Mouse (Mus musculus) forebrain, embryonic 10.5 days (tissue): ENCODE data around the gene Hsd17b14. TPM values are rescaled to one million over a fixed set of nuclear protein-coding genes. Genes with fewer than 3 reads are reported as not detected.

Experiments
- DNase-seq: peaks from one replicate; pipeline ENCODE4 v3.0.0-alpha.2; 2017; ENCODE audit warnings: low spot score; ENCODE audit errors: extremely low spot score
- H3K27ac ChIP-seq: fragments of 300-500 bp; sonication (generic); 2 replicates; pipeline ENCODE4 v1.5.1; 2016; ENCODE audit warnings: mild to moderate bottlenecking
- H3K27me3 ChIP-seq: fragments of 300-500 bp; sonication (generic); 2 replicates; pipeline ENCODE4 v1.6.1; 2016; ENCODE audit warnings: mild to moderate bottlenecking; ENCODE audit not compliant: poor library complexity, severe bottlenecking
- H3K36me3 ChIP-seq: fragments of 300-500 bp; sonication (generic); replicated peaks from 2 replicates; pipeline ENCODE4 v1.6.1; 2016; ENCODE audit warnings: mild to moderate bottlenecking, moderate library complexity
- H3K4me1 ChIP-seq: fragments of 300-500 bp; sonication (generic); 2 replicates; pipeline ENCODE4 v1.6.1; 2016
- H3K4me3 ChIP-seq: fragments of 300-500 bp; sonication (generic); 2 replicates; pipeline ENCODE4 v1.5.1; 2016; ENCODE audit warnings: mild to moderate bottlenecking, moderate library complexity
- H3K9me3 ChIP-seq: fragments of 300-500 bp; sonication (generic); 2 replicates; pipeline ENCODE4 v1.6.1; 2016; ENCODE audit warnings: mild to moderate bottlenecking, moderate library complexity
- WGBS: fragments of 180-500 bp; shearing (Covaris S2); methylation state at CpG from one replicate; pipeline ENCODE4 v1.1.7; 2016; 5-methylcytosine and 5-hydroxymethylcytosine counted together
- polyA plus RNA-seq: library from polyadenylated mRNA; unstranded; fragments of >200 nt; fragmentation: Nextera tagmentation; extraction: Ambion mirVana; gene quantifications from 2 replicates; pipeline ENCODE4 v1.2.1, GENCODE M21; 2016

Hsd17b14 gene
- polyA plus RNA-seq, 1 experiment from 2014 or later: 0.63 TPM

- 33% methylated on average over 17 of the region's 17 CpGs for WGBS
- Histone ChIP-seq H3K9me3 (no peaks in the 10 kb centered on the region), H3K36me3 (no peaks in the 10 kb centered on the region), H3K27me3 (peaks cover 4% of the 10 kb centered on the region; the same call in 1 of the 2 replicates), H3K4me3 (no peak overlapping the region), H3K4me1 (peaks cover 19% of the 10 kb centered on the region), H3K27ac (no peak overlapping the region)
- DNase-seq: peak; percentile 75
These were observed 6.3 kb downstream of the Hsd17b14 start for GRCm38 (mm10) chr7:45560843-45561623.

GRCm38 (mm10) chr7:45561624-45562520 is 7.2 kb downstream of the Hsd17b14 start:
- Histone ChIP-seq H3K36me3 (no peaks in the 10 kb centered on the region), H3K4me1 (peaks cover 18% of the 10 kb centered on the region), H3K9me3 (no peaks in the 10 kb centered on the region), H3K4me3 (no peak overlapping the region), H3K27me3 (peaks cover 4% of the 10 kb centered on the region; the same call in 1 of the 2 replicates), H3K27ac (no peak overlapping the region)
- DNase-seq: no peak
- WGBS: 58% methylated on average over 12 of the region's 12 CpGs

GRCm38 (mm10) chr7:45564811-45565210 is 10.1 kb downstream of the Hsd17b14 start:
- no peak overlapping the region for H3K4me3 ChIP-seq
- no peak for DNase-seq
- peaks cover 42% of the 10 kb centered on the region for H3K4me1 ChIP-seq
- WGBS: 86% methylated on average over 2 of the region's 2 CpGs
- no peak overlapping the region for H3K27ac ChIP-seq
- H3K27me3 ChIP-seq: peaks cover 4% of the 10 kb centered on the region; the same call in 1 of the 2 replicates
- no peaks in the 10 kb centered on the region for H3K36me3 ChIP-seq
- no peaks in the 10 kb centered on the region for H3K9me3 ChIP-seq

GRCm38 (mm10) chr7:45565446-45565845 is 10.8 kb downstream of the Hsd17b14 start:
- H3K27ac ChIP-seq: 0 out of 2 replicates have a peak overlapping the region, but pooled peaks have one; percentile 11
- H3K36me3 ChIP-seq: no peaks in the 10 kb centered on the region
- H3K4me1 ChIP-seq: peaks cover 48% of the 10 kb centered on the region
- H3K9me3 ChIP-seq: no peaks in the 10 kb centered on the region
- 90% methylated on average over 9 of the region's 9 CpGs for WGBS
- no peak for DNase-seq
- peaks cover 4% of the 10 kb centered on the region; the same call in 1 of the 2 replicates for H3K27me3 ChIP-seq
- no peak overlapping the region for H3K4me3 ChIP-seq

- Histone ChIP-seq H3K27ac (peak overlapping the region; percentile 96), H3K4me3 (peak overlapping the region; percentile 58), H3K27me3 (peaks cover 2% of the 10 kb centered on the region; the same call in 1 of the 2 replicates), H3K4me1 (peaks cover 53% of the 10 kb centered on the region), H3K36me3 (no peaks in the 10 kb centered on the region), H3K9me3 (no peaks in the 10 kb centered on the region)
- WGBS: 72% methylated on average over 8 of the region's 8 CpGs
- no peak for DNase-seq
These were observed 12.6 kb downstream of the Hsd17b14 start for GRCm38 (mm10) chr7:45567112-45567779.

GRCm38 (mm10) chr7:45567780-45568516 is 13.3 kb downstream of the Hsd17b14 start:
- peak overlapping the region; percentile 58 for H3K4me3 ChIP-seq
- H3K27me3 ChIP-seq: no peaks in the 10 kb centered on the region
- WGBS: under 1% methylated on average over 24 of the region's 24 CpGs
- peaks cover 49% of the 10 kb centered on the region for H3K4me1 ChIP-seq
- peak; percentile 92 for DNase-seq
- H3K9me3 ChIP-seq: no peaks in the 10 kb centered on the region
- peak overlapping the region; percentile 96 for H3K27ac ChIP-seq
- no peaks in the 10 kb centered on the region for H3K36me3 ChIP-seq

GRCm38 (mm10) chr7:45568601-45569473 is 14.1 kb downstream of the Hsd17b14 start:
- Histone ChIP-seq H3K27ac (peak overlapping the region; percentile 96), H3K4me3 (peak overlapping the region; percentile 58), H3K27me3 (no peaks in the 10 kb centered on the region), H3K4me1 (peaks cover 49% of the 10 kb centered on the region), H3K9me3 (no peaks in the 10 kb centered on the region), H3K36me3 (no peaks in the 10 kb centered on the region)
- WGBS: 83% methylated on average over 10 of the region's 10 CpGs
- DNase-seq: no peak

GRCm38 (mm10) chr7:45570103-45570741 is 15.5 kb downstream of the Hsd17b14 start, which contains the start of gene Bcat2:
TSS of gene Bcat2 (plus strand) at chr7:45570153.
- no peaks in the 10 kb centered on the region for H3K27me3 ChIP-seq
- H3K36me3 ChIP-seq: peaks cover 2% of the 10 kb centered on the region; the same call in 1 of the 2 replicates
- under 1% methylated on average over 42 of the region's 42 CpGs for WGBS

GRCm38 (mm10) chr7:45571966-45572365 is 17.3 kb downstream of the Hsd17b14 start:
- no peaks in the 10 kb centered on the region for H3K27me3 ChIP-seq
- WGBS: 62% methylated on average over 1 of the region's 1 CpGs

More at GRCm38 (mm10) chr7:45570103-45570741, 15.5 kb downstream of the Hsd17b14 start, which contains the start of gene Bcat2:
- peak; percentile 73 for DNase-seq
- H3K4me1 ChIP-seq: peaks cover 49% of the 10 kb centered on the region
- no peaks in the 10 kb centered on the region for H3K9me3 ChIP-seq
- peak within 1 kb of the TSS; percentile 96 for H3K27ac ChIP-seq
- H3K4me3 ChIP-seq: peak within 1 kb of the TSS; percentile 85

GRCm38 (mm10) chr7:45573954-45574353 is 19.3 kb downstream of the Hsd17b14 start:
- WGBS: 90% methylated on average over 8 of the region's 8 CpGs
- Histone ChIP-seq H3K36me3 (peaks cover 37% of the 10 kb centered on the region), H3K4me1 (peaks cover 29% of the 10 kb centered on the region), H3K27me3 (no peaks in the 10 kb centered on the region), H3K27ac (no peak overlapping the region), H3K9me3 (no peaks in the 10 kb centered on the region), H3K4me3 (no peak overlapping the region)
- DNase-seq: no peak

More at GRCm38 (mm10) chr7:45571966-45572365, 17.3 kb downstream of the Hsd17b14 start:
- no peak for DNase-seq
- Histone ChIP-seq H3K4me1 (peaks cover 48% of the 10 kb centered on the region), H3K4me3 (no peak overlapping the region; the same call in 1 of the 2 replicates), H3K9me3 (no peaks in the 10 kb centered on the region), H3K27ac (no peak overlapping the region), H3K36me3 (peaks cover 19% of the 10 kb centered on the region)
